Mouse (Mus musculus): ENCODE results near the gene Neurl4.

Neurl4 gene

DNA sequence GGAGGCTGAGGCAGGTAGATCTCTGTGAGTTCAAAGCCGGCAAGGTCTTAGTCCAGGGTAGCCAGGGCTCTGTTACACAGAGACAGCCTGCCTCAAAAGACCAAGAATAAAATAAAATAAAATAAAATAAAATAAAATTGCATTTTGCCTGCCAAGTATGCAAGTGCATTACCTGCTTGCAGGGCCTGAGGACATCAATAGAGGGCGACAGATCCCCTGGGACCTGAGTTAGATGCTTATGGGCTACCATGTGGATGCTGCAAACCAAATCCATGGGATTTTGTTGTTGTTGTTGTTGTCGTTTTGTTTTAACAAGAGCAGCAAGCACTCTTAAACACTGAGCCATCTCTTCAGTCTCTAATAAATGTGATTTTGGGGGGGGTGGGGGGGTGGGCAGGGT lies 31.4 kb downstream of the Neurl4 start:
- DNase-seq (ENCODE audit: low spot score) = no peak

DNA sequence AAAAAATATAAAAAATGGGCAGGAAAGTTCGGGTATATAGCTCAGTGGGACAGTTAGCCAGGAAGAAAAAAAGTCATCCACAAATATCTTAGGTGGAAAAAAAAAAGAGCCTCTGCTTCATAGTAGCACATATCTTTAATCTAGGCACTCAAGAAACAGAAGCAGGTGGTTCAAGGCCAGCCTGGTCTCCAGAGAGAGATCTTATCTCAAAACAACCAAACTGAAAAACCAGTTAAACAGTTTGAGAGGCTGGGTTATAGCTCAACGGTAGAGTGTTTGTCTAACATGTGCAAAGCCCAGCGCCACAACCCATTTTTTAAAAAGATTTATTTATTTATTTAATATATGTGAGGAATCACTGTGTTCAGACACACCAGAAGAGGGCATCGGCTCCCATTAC lies 32.2 kb downstream of the Neurl4 start:
- DNase-seq (ENCODE audit: low spot score) = no peak

DNA sequence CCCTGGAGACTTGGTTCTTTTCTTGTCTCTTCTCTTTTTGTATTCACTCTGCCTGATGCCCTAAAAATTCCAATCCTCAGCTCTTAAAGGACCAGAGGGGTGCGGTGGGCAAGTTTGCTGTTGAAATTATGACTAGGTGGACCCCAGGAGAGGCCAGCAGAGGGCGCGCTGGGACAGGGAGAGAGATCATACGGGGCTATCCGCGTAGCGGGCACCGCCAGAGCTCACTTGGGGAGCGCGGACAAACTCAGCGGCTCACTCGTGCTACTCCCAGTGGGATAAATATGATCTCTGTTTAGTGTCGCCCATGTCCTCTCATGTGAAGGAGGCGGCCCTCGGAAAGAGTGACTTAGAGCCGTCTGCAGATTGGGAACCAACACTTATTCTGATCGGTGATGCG lies 33.3 kb downstream of the Neurl4 start:
- DNase-seq (ENCODE audit: low spot score) = peak; percentile 96

DNA sequence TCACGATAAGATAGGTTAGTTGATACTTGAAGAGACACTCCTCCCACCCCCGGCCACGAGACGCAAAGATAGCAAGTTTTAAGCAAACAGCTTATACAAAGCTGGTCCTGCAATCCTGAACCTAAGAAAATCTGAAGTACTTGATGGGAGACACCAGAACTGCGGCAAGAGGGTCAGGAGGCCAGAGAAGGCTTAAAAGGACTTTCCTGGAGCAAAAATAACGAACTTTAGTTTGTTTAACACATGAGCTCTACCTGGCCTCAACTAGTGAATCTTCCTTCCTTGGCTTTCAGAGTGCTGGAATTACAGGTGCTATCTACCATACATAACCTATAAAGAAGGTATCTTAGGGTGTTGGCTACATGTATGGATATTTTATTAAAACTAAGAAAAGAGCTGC lies 33.8 kb downstream of the Neurl4 start:
- no peak for DNase-seq (ENCODE audit: low spot score)

DNA sequence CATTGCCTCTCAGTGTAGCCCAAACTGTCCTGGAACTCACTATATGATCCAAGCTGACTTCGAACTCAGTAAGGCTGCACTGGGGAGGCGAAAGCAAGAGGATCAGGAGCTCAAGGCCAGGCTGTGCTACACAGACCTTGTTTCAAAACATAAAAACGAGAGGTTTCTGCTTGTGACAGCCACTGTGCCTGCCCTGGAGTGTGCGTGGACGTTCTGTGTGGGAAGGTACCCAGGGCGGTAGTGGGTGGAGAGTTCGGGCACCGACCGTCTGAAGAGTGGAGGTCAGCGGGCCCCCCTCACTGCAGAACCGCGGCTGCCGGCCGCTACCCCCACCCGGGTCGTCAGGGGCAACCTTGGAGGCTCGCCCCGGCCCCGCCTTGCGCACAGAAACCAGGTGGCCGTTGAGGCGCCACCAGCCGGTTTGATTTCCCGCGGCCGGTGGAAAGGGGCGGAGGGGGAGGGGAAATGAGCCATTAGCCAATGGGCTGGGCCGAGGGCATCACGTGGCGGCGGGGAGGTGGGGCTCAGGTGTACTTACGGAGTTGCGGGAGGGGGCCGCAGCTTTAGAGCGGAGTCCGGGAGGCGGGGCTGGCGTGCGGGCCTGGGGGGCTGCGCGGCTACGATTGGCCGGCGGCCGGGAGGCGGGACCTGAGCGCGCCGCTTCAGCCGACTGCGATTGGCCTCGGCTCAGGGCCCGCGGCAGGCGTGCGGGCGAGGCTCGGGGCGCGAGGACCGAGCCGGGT lies 34.4 kb downstream of the Neurl4 start, which contains the start of gene Ybx2:
Gene Ybx2, plus strand, starts transcription at position 660 of the 743 bp plus-strand sequence.
- DNase-seq (ENCODE audit: low spot score) = peak; percentile 94

DNA sequence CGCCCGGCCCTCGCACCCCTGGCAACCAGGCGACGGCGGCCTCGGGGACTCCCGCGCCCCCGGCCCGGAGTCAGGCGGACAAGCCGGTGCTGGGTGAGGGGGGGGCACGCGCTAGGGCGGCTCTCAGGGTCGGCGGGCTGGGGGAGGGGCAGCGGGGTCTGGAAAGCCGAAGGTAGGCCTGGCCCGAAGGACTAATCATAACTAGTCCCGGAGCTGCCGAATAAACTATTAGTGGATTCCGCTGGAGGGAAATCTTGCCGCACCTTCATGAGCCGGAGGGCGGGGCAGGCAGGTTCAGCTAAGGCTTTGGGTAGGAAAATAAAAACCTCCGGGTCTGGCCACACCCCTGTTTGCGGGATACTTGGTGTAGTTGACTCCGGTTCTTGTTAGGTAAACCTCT lies 35.3 kb downstream of the Neurl4 start:
- DNase-seq (ENCODE audit: low spot score) = peak; percentile 35

DNA sequence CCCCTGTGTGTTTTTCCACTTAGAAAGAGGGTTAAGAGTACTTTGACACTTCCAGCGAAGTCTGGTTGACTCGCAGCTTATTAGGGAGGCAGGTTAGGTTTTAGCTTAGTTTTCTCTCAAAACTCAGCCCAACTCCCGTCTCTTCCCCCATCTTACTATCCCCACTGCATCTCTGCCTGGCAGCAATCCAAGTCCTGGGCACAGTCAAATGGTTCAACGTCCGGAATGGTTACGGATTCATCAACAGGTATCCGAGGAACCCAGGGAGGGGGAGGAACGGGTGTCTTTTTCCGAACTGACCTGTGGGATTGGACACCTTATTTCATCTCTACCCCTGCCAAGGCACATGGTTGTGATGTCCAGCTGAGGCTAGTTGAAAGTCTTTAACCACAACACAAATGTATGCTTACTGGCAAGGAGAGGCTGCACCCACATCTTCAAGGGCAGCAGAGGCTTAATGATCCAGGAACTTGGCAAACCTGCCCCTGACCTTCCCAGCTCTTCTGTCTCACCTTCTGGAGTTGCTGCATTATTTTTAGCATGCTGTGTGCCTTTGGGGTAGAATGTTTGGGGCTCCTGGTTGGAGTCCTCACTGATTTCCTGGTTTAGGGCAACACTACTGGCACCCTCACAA lies 36.0 kb downstream of the Neurl4 start:
- DNase-seq (ENCODE audit: low spot score) = no peak

DNA sequence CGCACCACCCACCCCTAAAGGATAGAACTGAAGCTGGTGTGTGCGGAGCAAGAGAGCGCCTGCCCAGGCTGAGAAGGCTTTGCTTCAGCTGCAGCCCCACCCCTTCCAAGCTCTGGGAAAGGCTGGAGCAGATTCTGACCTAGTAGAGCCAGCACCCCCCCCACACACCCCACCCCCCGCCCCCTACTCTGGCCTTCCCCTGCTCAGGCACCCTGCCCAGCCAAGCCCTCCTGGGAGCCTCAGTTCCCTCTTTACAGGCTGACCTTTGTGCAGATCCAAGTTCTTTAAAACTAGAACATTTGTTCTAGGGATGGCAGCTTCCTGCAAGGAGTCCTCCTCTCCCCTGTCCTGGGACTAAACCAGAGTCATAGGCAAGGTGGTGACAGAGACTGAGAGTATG lies 36.5 kb downstream of the Neurl4 start:
- DNase-seq (ENCODE audit: low spot score) = no peak

DNA sequence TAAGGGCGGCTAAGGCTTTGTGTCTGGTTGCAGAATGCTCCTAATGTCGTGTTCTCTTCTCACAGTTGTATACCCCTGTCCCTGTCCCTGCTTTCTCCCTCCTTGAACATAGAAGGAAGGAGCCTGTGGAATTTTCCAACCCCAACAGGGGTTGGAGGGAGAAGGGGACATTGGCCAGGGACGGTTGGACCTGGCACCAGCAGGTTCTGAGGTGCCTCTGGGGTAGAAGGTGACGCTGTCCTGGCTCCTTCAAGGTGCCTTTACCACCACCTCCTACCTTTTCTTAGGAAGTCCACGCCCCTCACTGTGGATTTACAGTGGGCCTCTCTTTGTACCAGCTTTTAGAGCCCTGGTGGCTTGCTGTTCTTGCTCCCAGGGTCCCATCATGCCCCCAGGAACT lies 37.0 kb downstream of the Neurl4 start:
- DNase-seq (ENCODE audit: low spot score) = no peak

DNA sequence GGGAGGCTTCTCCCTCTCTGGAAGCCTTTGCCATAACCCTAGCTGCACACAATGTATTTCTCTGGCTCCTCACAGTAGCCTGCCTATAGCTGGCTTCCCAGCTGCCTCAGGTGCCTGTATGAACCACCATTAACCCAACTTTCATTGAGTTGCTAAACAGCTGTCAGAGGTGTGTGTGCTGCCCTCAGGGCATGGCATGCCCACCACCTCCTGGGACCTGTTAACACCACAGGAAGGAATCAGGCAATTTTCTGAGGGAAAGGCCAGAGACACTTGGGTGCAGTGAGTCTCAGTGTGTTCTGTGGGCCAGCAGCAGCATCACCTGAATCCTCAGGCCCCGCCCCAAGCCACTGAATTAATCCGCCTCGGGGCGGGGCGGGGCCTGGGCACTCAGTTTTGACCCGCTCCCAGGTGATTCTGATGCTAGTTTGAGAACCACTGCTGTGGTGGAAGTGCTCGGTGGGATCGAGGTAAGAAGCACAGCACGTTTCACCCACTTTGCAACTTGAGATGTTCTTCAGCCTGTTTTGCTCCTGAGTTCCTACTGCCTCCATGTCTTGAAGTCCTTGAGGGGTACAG lies 37.6 kb downstream of the Neurl4 start:
- DNase-seq (ENCODE audit: low spot score) = no peak

DNA sequence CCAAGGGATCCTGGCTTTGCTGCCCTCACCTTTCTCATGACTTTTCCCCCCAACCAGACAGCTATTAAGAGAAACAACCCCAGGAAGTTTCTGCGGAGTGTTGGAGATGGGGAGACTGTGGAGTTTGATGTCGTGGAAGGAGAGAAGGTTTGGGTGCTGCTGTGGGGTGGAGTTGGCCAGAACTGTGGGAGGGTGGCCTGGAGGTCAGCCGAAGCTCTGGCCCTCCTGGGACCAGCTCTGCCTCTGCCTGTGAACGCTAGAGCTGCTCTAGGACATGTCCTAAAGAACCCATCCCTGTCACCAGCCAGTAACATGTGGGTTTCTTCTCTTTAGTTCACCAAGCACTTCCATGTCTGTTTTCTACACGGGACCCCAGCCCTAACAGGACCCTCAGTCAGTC lies 38.3 kb downstream of the Neurl4 start:
- no peak for DNase-seq (ENCODE audit: low spot score)

DNA sequence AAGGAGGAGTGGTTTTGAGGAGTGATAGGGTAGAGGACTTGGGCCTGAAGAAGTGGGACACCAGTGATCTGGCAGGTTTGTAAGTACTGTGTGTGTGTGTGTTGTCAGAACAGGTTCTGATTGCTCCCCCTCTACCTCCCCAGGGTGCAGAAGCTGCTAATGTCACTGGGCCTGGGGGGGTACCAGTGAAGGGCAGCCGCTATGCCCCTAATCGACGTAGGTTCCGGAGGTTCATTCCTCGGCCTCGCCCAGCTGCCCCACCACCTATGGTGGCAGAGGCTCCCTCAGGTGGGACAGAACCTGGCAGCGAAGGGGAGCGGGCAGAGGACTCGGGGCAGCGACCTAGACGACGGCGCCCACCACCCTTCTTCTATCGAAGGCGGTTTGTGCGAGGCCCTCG lies 38.9 kb downstream of the Neurl4 start:
- no peak for DNase-seq (ENCODE audit: low spot score)

DNA sequence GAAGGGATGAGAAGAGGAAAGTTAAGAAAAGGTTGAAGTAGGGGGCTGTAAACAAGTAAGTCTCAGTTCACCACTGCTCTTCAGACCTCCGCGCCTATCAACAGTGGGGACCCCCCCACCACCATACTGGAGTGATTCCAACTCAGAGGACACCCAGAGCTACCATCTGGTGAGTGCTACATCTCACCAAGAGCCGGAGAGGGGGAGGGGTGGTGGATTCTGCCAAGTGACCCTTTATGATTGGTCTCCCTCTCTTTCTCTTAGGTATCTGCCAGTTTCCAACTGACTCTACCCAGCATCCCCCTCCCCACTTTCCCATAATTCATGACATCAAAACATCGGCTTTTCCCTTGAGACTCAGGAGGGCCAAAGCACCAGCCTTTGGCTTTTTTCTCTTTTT lies 40.1 kb downstream of the Neurl4 start:
- no peak for DNase-seq (ENCODE audit: low spot score)

DNA sequence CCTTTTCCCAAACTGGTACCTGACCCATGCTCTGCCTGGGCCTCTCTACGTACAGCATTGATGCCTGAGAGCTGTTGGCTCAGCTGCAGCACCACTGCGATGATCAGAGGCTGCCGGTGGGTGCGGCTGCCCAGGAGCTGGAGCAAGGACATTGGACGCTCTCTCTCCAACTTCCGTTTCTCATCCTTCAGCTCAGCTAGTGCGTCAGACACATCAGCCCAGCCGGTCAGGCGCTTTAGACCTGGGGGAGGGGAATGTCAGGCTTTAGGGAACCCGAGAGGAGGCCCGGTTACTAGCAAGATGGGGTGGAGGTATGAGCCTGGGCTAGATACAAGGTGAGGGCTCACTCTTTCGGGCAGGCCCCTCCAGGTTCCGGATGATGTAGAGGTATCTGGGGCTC lies 44.3 kb downstream of the Neurl4 start:
- no peak for DNase-seq (ENCODE audit: low spot score)

DNA sequence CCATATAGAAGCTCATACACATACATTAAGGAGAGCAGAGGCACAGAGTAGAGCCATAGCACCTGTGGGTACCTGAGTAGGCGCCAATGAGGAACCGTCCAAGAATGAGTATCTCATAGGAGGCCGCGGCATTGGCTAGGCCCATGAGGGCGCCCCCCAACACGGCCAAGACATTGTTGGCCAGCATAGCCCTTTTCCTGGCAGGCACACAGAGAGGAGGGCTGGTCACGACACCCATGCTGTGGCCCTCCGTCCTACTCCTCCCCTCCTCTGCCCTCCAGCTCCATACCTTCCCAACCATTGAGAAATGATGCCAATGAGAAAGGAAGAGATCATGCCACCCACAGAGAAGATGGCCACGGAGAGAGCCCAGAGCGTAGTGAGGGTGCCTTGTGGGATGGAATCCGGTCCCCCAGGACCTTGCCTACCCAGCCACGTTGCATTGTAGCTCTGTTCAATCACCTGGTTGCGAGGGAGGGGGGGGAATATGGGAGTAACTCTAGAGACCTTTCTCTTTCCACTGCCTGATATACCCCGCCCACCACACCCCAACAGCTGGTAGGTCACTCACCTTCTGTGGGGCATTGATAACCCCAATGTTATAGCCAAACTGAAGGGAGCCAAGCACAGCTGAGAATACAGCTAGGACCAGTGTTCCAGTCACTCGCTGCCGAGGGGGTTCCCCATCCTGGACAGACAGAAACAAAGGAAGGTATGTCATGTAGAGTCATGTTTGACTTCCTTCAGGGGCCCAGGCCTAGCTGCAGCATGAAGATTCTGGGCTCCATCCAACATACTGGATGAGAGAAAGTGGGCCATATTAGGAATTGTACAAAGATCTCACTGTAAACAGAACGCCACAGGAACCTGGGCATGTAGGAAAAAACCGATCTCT lies 45.4 kb downstream of the Neurl4 start:
- no peak for DNase-seq (ENCODE audit: low spot score)

DNA sequence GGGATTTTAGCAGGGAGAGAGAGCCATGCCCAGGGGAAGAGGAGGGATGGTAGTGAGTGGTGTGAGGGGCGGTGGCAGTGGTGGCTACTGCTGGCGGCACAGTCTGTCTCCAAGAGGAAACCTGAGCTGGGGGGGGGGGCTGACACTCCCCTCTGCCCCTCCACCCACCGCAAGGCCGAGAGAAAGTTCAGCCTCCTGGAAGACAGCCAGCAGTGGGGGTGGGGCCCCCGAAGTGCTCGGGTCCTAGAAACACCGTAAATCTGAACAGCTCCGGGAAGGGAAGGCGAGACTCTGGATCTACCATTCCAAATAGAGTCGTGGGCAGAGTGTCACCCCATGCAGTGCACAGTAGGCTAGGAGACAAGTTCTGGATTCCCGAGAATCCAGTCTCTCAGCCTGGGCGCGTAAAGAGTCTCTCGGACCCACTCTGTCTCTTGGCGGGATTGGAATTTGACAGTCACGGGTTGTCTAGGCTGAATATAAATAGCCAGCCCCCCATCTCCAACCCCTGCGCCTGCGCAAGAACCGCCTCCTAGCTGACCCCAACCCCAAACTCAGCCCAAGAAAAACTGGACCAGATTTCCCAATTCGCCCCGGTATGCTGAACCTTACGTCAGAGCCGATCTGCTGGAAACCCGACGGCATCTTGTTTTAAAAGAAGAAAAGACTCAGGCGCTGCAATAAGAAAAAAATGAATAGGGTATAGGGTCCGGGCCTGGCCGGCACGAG lies 46.6 kb downstream of the Neurl4 start:
- DNase-seq (ENCODE audit: low spot score) = peak; percentile 70

DNA sequence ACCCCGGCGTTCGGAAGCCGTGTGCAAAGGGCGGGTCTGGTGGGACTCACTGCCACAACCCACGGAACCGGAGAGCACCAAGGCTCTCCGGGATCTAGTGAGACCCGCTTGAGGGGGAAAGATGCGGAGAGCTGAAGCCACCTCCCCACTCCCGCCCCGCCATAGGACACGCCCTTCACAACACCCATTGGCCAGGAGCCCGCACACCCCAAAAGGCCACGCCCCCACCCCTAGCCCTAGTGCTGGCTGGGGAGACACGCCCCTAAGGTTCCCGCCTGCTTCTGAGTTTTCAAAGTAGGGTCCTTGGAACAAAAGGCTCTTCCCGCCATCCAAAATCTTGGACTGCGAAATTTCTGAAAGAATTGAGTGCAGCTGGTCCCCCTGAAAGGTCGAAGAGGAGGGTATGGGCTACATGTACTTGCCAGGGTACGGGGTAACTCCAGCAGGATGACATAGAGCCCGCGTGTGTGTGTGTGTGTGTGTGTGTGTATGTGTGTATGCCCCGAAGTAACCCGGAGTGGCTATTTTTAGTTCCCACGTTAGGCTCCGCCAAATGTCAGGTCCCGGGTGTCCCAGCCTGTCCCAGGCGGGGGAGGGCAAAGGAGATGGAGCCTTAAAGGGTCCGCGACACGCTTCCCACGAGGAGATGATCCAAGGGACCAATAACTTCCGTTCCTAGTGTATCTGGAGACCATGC lies 47.3 kb downstream of the Neurl4 start, which contains the start of gene Slc2a4:
Gene Slc2a4, minus strand, starts transcription at position 123 of the 697 bp plus-strand sequence.
- DNase-seq (ENCODE audit: low spot score) = peak; percentile 99

DNA sequence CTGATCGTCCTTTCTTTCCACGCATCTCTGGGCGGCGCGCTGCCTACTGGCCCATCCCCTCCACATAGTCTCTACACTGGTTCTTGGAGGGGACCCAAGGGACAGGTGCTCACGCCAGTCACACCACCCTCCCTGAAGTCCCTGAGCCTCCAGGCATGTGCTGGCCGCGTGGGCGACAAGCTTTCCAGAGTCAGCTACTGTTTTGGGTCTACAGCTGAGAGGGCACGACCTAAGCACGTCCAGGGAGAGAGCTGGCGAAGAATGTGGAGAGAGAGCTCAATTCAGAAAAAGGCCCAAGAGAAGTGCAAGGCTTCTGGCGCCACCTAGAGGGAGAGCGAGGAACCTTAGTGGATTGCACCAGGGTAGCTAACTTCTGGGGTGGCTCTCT lies 47.9 kb downstream of the Neurl4 start:
- peak; percentile 97 for DNase-seq (ENCODE audit: low spot score)

DNA sequence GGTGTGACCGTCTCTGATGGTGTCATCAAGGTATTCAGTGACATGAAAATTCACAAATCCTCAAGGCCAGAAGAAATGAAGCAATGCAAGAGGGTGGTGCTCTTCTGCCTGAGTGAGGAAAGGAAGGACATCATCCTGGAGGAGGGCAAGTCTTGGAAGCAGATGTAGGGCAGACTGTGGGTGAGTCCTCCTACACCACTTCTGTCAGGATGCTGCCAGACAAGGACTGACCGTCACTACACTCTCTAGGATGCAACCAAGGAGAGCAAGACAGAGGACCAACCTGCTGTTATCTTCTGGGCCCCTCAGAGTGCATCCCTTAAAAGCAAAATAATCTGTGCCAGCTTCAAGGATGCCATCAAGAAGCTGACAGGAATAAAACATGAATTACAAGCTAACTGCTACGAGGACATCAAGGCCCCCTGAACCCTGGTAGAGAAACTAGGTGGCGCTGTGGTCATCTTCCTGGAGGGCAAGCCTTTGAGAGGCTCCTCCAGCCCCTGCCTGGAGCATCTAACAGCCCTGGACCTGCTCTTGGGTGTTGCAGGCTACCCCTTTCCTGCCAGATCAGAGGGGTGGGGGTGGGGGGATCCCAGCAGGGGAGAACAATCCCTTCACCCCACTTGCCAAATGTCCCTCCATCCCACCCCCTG lies 50.1 kb downstream of the Neurl4 start:
- peak; percentile 57 for DNase-seq (ENCODE audit: low spot score)

DNA sequence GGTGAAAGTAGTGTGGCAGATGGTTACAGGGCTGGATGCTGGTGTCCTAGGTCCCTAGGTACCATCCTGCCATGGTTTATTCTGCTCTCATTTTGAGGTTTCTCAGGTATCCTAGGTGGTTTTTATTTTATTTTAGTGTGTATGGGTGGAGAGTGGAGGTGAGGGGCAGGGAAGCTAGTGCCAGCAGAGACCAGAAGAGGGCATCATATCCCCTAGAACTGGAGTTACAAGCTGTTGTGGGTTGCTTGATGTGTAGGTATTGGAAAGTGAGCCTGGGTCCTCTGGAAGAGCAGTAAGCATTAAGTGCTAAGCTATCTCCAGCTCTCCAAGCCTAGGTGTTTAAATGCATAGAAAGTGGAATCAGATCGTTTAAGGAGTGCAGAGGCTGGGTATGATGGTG lies 51.4 kb downstream of the Neurl4 start:
- DNase-seq (ENCODE audit: low spot score) = no peak

Measured in embryo, embryonic 10.5 days (tissue).